Mouse (Mus musculus) Muller cell, postnatal 12 days (primary cell): ENCODE data around the gene Rpl23.

Experiments used
- DNase-seq: peaks from one replicate; pipeline ENCODE4 v3.0.0-alpha.2; 2015; ENCODE audit errors: inconsistent ontology term

The Rpl23 gene

GRCm38 (mm10) chr11:97781832-97782563 is at the start of gene Rpl23:
Rpl23 (minus strand) TSS chr11:97782437.
- DNase-seq: peak; percentile 99

DNA sequence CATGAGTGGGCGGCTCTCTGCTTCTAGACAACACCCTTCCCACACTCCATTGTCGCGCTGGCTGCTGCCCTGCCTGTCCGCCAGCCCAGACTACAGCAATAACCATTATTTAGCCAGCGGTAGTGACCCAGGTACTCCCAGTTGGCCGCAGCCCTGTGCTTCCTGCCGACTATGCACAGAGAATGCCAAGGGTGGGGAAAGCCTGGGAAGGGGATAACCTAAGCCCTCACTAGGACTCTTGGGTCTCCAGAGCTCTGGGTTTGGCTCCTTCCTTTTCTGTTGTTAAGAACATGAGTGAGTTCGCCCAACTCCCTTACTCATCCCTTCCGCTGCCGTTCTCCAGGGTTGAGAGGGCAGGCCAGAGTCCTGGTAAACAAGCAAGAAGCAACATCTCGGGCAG is 49.8 kb upstream of the Rpl23 start:
- DNase-seq: no peak

DNA sequence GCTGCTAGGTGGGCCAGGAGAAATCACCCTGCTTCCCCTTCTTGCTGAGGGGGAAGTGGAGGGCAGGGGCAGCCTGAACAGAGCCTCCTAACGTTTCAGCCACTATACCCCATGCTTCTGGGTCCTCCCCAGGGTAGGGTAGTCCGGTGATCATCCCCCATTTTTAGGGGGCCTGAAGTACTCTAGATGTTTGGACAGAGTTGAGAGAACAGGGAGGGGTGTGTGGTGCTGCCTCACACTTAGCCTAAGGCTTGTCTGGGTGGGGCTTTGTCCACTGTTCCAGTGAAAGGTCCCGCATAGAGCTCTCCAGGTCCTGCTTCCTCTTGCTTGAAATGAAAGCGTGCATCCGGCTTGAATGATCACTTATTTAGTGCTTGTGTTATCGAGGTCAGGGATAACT is 48.3 kb upstream of the Rpl23 start:
- DNase-seq: no peak

DNA sequence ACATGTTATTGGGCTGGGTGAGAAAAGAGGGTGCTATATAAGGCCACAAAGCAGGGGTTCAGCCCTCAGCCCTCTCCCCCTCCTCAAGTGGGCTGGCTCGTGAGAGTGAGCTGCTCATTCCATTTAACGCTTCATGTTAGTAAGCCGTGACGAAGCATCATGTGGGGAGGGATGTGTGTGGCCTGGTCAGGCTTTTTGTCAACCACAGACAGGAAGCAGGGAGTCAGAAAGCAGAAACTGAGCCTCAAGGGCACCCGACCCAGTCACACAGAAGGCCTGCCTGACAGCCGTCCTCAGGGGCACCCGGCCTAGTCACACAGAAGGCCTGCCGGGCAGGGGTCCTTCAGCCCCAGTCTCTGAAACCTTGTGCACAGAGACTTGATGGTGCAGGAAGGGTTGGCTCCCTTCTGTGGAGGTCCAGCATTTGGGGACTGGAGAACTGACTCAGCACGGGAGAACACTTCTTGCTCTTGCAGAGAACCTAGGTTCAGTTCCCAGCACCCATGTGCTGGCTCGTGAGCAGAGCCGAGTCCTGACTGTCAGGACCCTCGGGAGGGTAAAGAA is 47.8 kb upstream of the Rpl23 start:
- no peak for DNase-seq

DNA sequence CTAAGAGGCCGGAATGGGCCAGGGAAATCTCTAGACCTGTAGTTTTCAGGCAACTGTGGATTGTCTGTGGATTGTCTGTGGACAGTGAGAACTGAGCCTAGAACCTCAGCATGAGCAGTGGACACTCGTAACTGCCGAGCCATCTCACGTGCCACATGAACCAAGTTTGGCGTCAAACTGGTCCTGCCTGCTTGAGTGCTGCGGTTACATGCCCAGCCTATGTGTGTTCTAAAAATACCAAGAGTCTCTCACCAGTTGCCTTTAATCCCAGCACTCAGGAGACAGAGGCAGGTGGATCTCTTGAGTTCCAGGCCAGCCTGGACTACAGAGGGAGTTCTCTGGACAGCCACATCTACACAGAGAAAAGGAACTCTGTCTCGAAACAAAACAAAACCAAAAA is 47.1 kb upstream of the Rpl23 start:
- DNase-seq: no peak

DNA sequence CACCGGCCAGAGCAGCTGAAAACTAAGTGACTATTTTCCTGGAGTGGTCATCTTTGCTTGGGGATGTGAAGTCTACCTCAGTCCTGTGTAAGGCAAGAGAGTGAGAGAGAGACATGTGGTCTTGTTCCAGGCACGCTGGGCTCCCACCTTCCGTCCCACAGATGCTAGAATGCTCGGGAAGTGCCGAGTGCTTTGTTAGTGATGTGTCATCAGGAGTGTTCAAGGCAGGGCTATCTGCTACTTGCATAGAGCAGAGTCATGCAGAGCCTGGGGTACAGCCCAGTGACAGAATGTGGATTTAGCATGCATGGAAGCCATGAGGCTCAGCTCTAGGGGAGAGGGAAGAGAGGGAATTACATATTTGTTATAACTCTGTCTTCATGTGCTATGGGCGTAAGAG is 45.4 kb upstream of the Rpl23 start:
- no peak for DNase-seq

DNA sequence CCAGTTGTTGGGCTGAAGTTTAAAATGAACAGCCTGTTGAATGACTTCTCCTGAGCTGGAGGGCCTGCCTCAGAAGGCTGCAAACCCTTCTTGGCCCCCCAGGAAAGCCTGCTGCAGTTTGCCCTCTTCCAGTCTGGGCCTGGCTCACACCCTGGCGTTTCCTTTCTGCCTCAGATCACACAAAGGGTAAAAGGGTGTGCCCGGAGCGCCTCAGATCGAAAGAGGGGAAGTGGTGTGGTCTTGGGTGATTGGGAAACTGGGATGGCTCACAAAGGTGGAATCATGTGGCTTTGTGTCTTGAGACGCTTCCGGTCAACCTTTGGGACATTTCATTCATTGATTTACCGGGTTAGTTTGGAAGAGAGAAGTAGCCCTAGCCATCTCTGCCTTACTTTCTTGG is 44.2 kb upstream of the Rpl23 start:
- DNase-seq: no peak

DNA sequence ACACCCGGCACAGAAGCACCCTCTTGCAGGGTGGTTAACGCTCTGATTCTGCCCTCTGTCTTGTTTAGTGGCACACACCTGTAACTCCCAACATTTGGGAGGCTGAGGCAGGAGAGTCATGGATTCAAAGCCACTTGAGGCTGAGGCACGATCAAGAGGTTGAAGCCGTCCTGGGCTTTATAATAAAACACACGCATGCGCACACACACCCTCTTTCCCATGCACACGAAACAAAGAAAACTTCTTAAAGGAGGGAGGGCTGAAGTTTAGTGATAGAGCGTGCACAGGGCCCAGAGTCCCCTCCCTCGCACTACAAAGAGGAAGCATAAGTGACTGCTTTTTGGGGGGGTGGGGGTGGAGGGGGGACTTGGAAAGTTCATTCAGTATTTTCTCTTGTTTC is 43.7 kb upstream of the Rpl23 start:
- no peak for DNase-seq

DNA sequence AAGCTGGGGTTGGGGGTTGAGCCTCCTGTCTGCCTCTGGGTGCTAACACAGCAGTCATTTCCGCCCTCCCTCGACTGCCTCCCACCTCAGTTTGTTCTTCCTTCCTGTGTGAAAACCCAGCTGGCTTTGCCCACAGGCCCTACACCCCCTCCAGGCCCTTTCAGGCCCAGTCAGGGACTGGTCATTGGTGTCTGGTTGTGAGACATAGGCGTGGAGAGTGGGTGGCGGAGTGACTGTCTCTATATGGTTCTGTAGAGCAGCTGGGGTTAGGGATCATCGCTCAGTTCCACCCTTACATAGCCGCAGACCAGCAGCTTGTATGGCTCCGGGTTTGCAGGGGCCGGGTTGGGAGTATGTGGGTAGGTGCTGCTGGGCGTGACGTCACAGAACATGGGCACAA is 43.1 kb upstream of the Rpl23 start:
- no peak for DNase-seq

GRCm38 (mm10) chr11:97824895-97825294 is 42.7 kb upstream of the Rpl23 start:
- peak; percentile 35 for DNase-seq

- no peak for DNase-seq
Observed at GRCm38 (mm10) chr11:97824168-97824567, 41.9 kb upstream of the Rpl23 start.

GRCm38 (mm10) chr11:97822840-97823603 is 40.8 kb upstream of the Rpl23 start:
- peak; percentile 94 for DNase-seq

- DNase-seq: peak; percentile 33
Observed at GRCm38 (mm10) chr11:97821401-97822064, 39.3 kb upstream of the Rpl23 start.

- peak; percentile 75 for DNase-seq
Observed at GRCm38 (mm10) chr11:97820840-97821239, 38.6 kb upstream of the Rpl23 start.

- no peak for DNase-seq
Observed at GRCm38 (mm10) chr11:97819923-97820322, 37.7 kb upstream of the Rpl23 start.

- no peak for DNase-seq
Observed at GRCm38 (mm10) chr11:97819102-97819501, 36.9 kb upstream of the Rpl23 start.

DNA sequence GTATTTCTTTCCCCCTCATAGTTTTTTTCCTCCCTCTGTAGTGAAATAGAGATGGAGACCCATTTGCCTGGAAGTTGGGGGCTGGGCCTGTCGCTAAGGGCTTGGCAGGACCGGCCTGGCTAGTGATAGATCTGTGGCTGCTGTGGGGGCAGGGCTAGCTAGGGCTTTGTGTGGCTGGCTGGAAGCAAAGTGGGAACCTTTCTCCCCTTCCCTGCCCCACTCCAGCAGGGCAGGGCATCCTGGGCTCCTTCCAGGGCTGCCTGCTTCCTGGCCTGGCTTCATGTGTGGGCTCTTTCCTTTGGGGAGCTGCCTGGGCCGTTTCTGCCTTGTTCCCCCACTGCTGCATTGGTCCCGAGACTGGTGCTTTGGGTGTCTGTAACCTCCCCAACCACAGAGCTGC is 36.3 kb upstream of the Rpl23 start:
- DNase-seq: peak; percentile 74

- no peak for DNase-seq
Observed at GRCm38 (mm10) chr11:97818003-97818402, 35.8 kb upstream of the Rpl23 start.

- no peak for DNase-seq
Observed at GRCm38 (mm10) chr11:97817379-97817778, 35.1 kb upstream of the Rpl23 start.

- DNase-seq: no peak
Observed at GRCm38 (mm10) chr11:97816916-97817315, 34.7 kb upstream of the Rpl23 start.

- DNase-seq: no peak
Observed at GRCm38 (mm10) chr11:97816176-97816575, 33.9 kb upstream of the Rpl23 start.

DNA sequence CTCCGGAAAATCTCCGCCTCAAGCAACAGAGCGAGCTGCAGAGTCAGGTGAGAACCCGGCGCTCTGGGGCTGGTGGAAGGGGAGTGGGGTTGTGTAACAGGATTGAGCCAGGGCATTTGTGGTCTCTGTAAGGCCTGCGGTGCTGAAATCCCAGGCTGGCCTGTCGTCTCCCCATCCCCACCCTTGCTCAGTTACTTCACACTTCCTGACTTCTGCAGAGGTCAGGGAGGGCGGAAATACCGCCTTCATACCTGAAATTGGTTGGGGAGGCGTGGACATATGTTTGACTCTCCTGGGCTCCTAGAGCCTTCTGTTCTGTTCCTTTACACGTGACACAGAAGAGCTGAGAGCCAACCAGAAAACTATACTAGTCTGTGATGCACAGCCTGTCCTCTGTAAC is 33.5 kb upstream of the Rpl23 start:
- DNase-seq: no peak
